Mouse (Mus musculus): ENCODE results near the gene Mamdc4.
A peak's percentile ranks its signal among the peaks of the same experiment; 100 is the strongest.

Gene Mamdc4

GRCm38 (mm10) chr2:25574579-25575431 is at the start of gene Mamdc4, which contains the start of gene Phpt1:
TSS of gene Mamdc4 (minus strand) at chr2:25574845.
TSS of gene Phpt1 (minus strand) at chr2:25575224.
- DNase-seq = peak; percentile 96

GRCm38 (mm10) chr2:25621229-25622200 is 46.9 kb upstream of the Mamdc4 start, which contains the start of gene Tmem141:
TSS of gene Tmem141 (minus strand) at chr2:25622005.
- peak; percentile 68 for DNase-seq

- no peak for DNase-seq
These were observed 46.2 kb upstream of the Mamdc4 start for GRCm38 (mm10) chr2:25620852-25621228.

GRCm38 (mm10) chr2:25620386-25620785 is 45.7 kb upstream of the Mamdc4 start:
- peak; percentile 33 for DNase-seq

- DNase-seq = no peak
These were observed 42.9 kb upstream of the Mamdc4 start, which contains the start of gene Ccdc183 for GRCm38 (mm10) chr2:25617578-25617977. TSS of gene Ccdc183 (minus strand) at chr2:25617678.

- DNase-seq = no peak
These were observed 41.8 kb upstream of the Mamdc4 start for GRCm38 (mm10) chr2:25616398-25616797.

GRCm38 (mm10) chr2:25608671-25609070 is 34.0 kb upstream of the Mamdc4 start:
- no peak for DNase-seq

GRCm38 (mm10) chr2:25607761-25608622 is 33.3 kb upstream of the Mamdc4 start, which contains the start of gene Rabl6:
TSS of gene Rabl6 (minus strand) at chr2:25608521.
- DNase-seq = peak; percentile 90

GRCm38 (mm10) chr2:25602526-25602925 is 27.9 kb upstream of the Mamdc4 start:
- no peak for DNase-seq

- DNase-seq = no peak
These were observed 25.4 kb upstream of the Mamdc4 start for GRCm38 (mm10) chr2:25600037-25600436.

- no peak for DNase-seq
These were observed 24.1 kb upstream of the Mamdc4 start for GRCm38 (mm10) chr2:25598749-25599148.

- no peak for DNase-seq
These were observed 22.3 kb upstream of the Mamdc4 start for GRCm38 (mm10) chr2:25596765-25597510.

GRCm38 (mm10) chr2:25591863-25592262 is 17.2 kb upstream of the Mamdc4 start:
- DNase-seq = peak; percentile 57

GRCm38 (mm10) chr2:25588227-25588907 is 13.7 kb upstream of the Mamdc4 start:
- no peak for DNase-seq

GRCm38 (mm10) chr2:25587290-25587689 is 12.6 kb upstream of the Mamdc4 start:
- no peak for DNase-seq

- no peak for DNase-seq
These were observed 11.0 kb upstream of the Mamdc4 start for GRCm38 (mm10) chr2:25585601-25586000.

- no peak for DNase-seq
These were observed 10.2 kb upstream of the Mamdc4 start for GRCm38 (mm10) chr2:25584856-25585255.

GRCm38 (mm10) chr2:25584152-25584551 is 9.5 kb upstream of the Mamdc4 start:
- no peak for DNase-seq

- DNase-seq = no peak
These were observed 8.9 kb upstream of the Mamdc4 start for GRCm38 (mm10) chr2:25583571-25583970.

- no peak for DNase-seq
These were observed 8.5 kb upstream of the Mamdc4 start for GRCm38 (mm10) chr2:25583120-25583481.

All from thymus, postnatal 14 days (tissue).